Mouse (Mus musculus) heart, postnatal 14 days (tissue): ENCODE results near the gene Palm. TPM values are rescaled to one million over a fixed set of nuclear protein-coding genes. Genes with fewer than 3 reads are reported as not detected.
"Not testable (repeated sequence)": the region's sequence is repeated elsewhere in the genome, so short reads cannot be mapped to it uniquely, and the experiment has no call there.

Source experiments
- DNase-seq, 2 experiments: peaks; one replicate each; pipeline ENCODE4 v3.0.0; 2021 to 2022
- intact Hi-C: fragments of 180-260 bp; cut with DNase I; formaldehyde crosslinking; loops from one replicate; pipeline ENCODE4 v1.15.1; 2025
- long read RNA-seq, 2 experiments: library from polyadenylated mRNA; stranded (forward); transcript quantifications; one replicate each; pipeline ENCODE4 v2.0.0; 2021
- total RNA-seq, 2 experiments: library from RNA; stranded (reverse); gene quantifications; 2 replicates each; pipeline ENCODE4 v1.2.3; 2021

Gene Palm
- total RNA-seq = 10 to 100 TPM; 71.8 to 86.5 TPM
- long read RNA-seq, experiment 1, transcript Palm-202 (8 exons, 2,519 nt) = minor isoform, 8 of 104 reads
- long read RNA-seq, experiment 1, transcript Palm-201 (9 exons, 2,651 nt) = major isoform, 45 of 104 reads
- long read RNA-seq, experiment 1, partial matches to known transcripts = 16 of 104 reads
- long read RNA-seq, experiment 1, other reads (novel, unspliced or antisense) = 34 of 104 reads
- long read RNA-seq, experiment 2, transcript Palm-201 (9 exons, 2,651 nt) = major isoform, 39 of 80 reads
- long read RNA-seq, experiment 2, partial matches to known transcripts = 8 of 80 reads
- long read RNA-seq, experiment 2, other reads (novel, unspliced or antisense) = 29 of 80 reads

- DNase-seq = peak; percentile 90 to 91
- intact Hi-C loops = loop anchor here (1.0 kb wide), 1 partner anchor 19 kb away; no protein-coding TSS in a partner anchor
These were observed at the start of gene Palm for GRCm38 (mm10) chr10:79793051-79793737. TSS of gene Palm (plus strand) at chr10:79793572.

GRCm38 (mm10) chr10:79743650-79744365 lies 49.6 kb upstream of the Palm start:
- intact Hi-C loops = no loop called here
- no peak for DNase-seq

- DNase-seq = no peak
- intact Hi-C loops = no loop called here
These were observed 48.0 kb upstream of the Palm start for GRCm38 (mm10) chr10:79745411-79745810.

GRCm38 (mm10) chr10:79745898-79746773 lies 47.2 kb upstream of the Palm start, which contains the start of gene Polrmt:
TSS of gene Polrmt (minus strand) at chr10:79746581.
- peak; percentile 95 to 96 for DNase-seq
- intact Hi-C loops = no loop called here

GRCm38 (mm10) chr10:79746774-79747151 lies 46.6 kb upstream of the Palm start:
- intact Hi-C loops = no loop called here
- DNase-seq = no peak

GRCm38 (mm10) chr10:79748496-79748895 lies 44.9 kb upstream of the Palm start:
- DNase-seq = no peak
- intact Hi-C loops = no loop called here

GRCm38 (mm10) chr10:79754856-79755516 lies 38.4 kb upstream of the Palm start, which contains the start of gene Fgf22:
TSS of gene Fgf22 (plus strand) at chr10:79755076.
- DNase-seq = peak; percentile 63 to 70

GRCm38 (mm10) chr10:79755854-79756253 lies 37.5 kb upstream of the Palm start:
- DNase-seq = no peak
- intact Hi-C loops = no loop called here

More at GRCm38 (mm10) chr10:79754856-79755516, 38.4 kb upstream of the Palm start, which contains the start of gene Fgf22:
- intact Hi-C loops = no loop called here

GRCm38 (mm10) chr10:79756660-79757059 lies 36.7 kb upstream of the Palm start:
- no peak for DNase-seq
- intact Hi-C loops = no loop called here

GRCm38 (mm10) chr10:79759675-79760074 lies 33.7 kb upstream of the Palm start:
- DNase-seq, intact Hi-C loops: not testable (repeated sequence)

- intact Hi-C loops = no loop called here
These were observed 32.7 kb upstream of the Palm start for GRCm38 (mm10) chr10:79760603-79761143.

GRCm38 (mm10) chr10:79762875-79763274 lies 30.5 kb upstream of the Palm start:
- intact Hi-C loops = no loop called here
- DNase-seq = no peak

More at GRCm38 (mm10) chr10:79760603-79761143, 32.7 kb upstream of the Palm start:
- DNase-seq = no peak

- intact Hi-C loops = no loop called here
- no peak for DNase-seq
These were observed 29.1 kb upstream of the Palm start for GRCm38 (mm10) chr10:79764234-79764633.

GRCm38 (mm10) chr10:79765228-79765745 lies 28.1 kb upstream of the Palm start:
- DNase-seq = no peak
- intact Hi-C loops = no loop called here

GRCm38 (mm10) chr10:79766001-79766507 lies 27.3 kb upstream of the Palm start:
- intact Hi-C loops = no loop called here
- no peak for DNase-seq

GRCm38 (mm10) chr10:79766508-79767325 lies 26.7 kb upstream of the Palm start, which contains the start of gene Rnf126:
TSS of gene Rnf126 (minus strand) at chr10:79766952.
- intact Hi-C loops = no loop called here
- peak; percentile 99 for DNase-seq

- intact Hi-C loops = loop anchor here (1.0 kb wide), 1 partner anchor 22 kb away; no protein-coding TSS in a partner anchor
- peak; percentile 91 to 94 for DNase-seq
These were observed 25.8 kb upstream of the Palm start for GRCm38 (mm10) chr10:79767372-79768244.
